Mouse (Mus musculus): ENCODE results near the gene Bmper.

The Bmper gene

GRCm38 (mm10) chr9:23222841-23223548 lies at the start of gene Bmper:
Gene Bmper, plus strand, starts transcription at chr9:23223076.
- CTCF ChIA-PET = interaction anchor here in 3 of 4 experiments (0.6 to 1.8 kb wide), 6 partner anchors 11 to 514 kb away, joined by 3 to 10 read pairs (median 4); no protein-coding TSS in a partner anchor
- POLR2A ChIA-PET = interaction anchor here in 2 of 4 experiments (0.6 to 1.9 kb wide), 4 partner anchors 11 to 527 kb away, joined by 3 to 6 read pairs (median 4); no protein-coding TSS in a partner anchor

- POLR2A ChIA-PET = interaction anchor here in 1 of 4 experiments (0.7 kb wide), 1 partner anchor 46 kb away, joined by 3 read pairs; the partner anchor contains the start of gene Bmper
Measured at GRCm38 (mm10) chr9:23177476-23177875, 45.4 kb upstream of the Bmper start.

DNA sequence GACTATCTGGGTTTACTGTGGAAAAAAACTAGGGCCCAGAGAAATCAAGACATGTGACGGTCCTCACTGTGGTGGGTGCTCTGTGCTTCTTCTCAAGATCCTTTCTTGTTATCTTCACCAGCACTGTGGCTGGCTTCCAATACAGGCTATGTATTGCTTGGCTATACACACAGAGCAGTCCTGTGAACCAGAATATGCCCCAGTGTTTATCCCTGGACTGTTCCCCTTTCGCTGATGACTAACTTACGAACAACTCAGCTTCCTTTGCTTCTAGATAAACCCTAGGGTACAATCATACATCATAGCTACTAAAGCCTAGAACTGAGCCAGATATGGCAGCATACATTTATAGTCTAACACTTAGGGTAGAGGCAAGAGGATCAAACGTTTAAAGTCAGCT lies 35.7 kb upstream of the Bmper start:
- CTCF ChIA-PET = no interaction called here
- POLR2A ChIA-PET = no interaction called here

More at GRCm38 (mm10) chr9:23177476-23177875, 45.4 kb upstream of the Bmper start:
- CTCF ChIA-PET = interaction anchor here in 1 of 4 experiments (1.1 kb wide), 1 partner anchor 34 kb away, joined by 3 read pairs; no protein-coding TSS in a partner anchor

GRCm38 (mm10) chr9:23188136-23188535 lies 34.7 kb upstream of the Bmper start:
- ChIA-PET POLR2A (no interaction called here), CTCF (no interaction called here)

GRCm38 (mm10) chr9:23190950-23191349 lies 31.9 kb upstream of the Bmper start:
- ChIA-PET CTCF (interaction anchor here in 3 of 4 experiments (0.6 to 1.5 kb wide), 3 partner anchors 15 to 21 kb away, joined by 3 to 7 read pairs (median 3); no protein-coding TSS in a partner anchor), POLR2A (no interaction called here)

DNA sequence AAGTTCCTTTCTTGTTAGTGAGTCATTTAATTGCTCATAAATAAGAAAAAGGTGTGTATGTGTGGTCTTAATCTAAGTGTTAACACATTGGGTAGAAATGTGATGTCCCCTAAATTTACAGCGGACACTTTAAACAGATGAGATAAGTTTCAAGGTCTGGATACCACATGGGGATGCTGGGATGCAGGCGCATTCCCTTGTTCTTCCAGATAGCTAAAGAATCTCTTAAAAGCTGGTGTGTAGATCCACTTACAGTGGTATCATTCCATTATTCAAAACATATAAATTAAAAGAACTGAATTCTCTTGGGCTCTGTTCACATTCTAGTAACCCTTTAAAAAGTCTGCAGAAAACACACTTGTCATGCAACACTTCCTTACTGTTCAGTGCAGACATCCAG lies 31.4 kb upstream of the Bmper start:
- ChIA-PET POLR2A (no interaction called here), CTCF (interaction anchor here in 1 of 4 experiments (1.5 kb wide), 1 partner anchor 21 kb away, joined by 7 read pairs; no protein-coding TSS in a partner anchor)

GRCm38 (mm10) chr9:23192567-23193331 lies 30.1 kb upstream of the Bmper start:
- POLR2A ChIA-PET = no interaction called here
- CTCF ChIA-PET = no interaction called here

DNA sequence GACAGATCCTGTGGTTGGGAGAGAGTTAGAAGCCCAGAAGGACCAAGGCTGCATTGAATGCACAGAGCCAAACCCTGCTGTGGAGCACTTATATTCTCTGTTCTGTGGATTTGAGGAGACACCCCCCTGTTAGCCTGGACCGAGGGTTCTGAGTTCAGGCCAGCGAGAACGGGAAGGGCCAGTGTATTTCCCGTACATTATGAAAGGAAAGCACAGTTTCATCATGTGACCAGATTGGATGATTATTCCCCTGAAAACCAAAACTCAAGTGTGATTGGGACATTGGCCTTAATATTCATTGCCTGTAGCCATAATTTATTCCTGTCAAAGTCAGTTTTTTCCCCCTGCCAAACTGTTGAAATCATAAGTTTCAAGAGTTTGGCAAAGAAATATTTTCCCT lies 23.9 kb upstream of the Bmper start:
- POLR2A ChIA-PET = no interaction called here

DNA sequence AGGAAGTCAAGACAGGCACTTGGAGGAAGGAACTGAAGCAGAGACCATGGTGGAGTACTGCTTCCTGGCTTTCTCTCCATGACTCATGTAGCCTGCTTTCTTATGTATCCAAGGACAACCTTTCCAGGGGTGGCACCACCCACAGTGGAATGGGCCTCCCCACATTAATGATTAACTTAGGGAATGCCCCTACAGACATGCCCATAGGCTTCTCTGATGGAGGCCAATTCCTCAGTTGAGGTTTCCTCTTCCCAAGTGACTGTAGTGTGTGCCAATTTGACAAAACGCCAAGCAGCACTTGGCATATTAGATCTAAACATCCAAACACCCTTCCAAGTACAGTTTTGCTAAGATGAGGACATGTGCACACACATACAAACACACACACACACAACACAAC lies 23.0 kb upstream of the Bmper start:
- POLR2A ChIA-PET = no interaction called here
- CTCF ChIA-PET = no interaction called here

More for the DNA sequence above, 23.9 kb upstream of the Bmper start:
- CTCF ChIA-PET = interaction anchor here in 1 of 4 experiments (0.7 kb wide), 1 partner anchor 603 kb away, joined by 4 read pairs; no protein-coding TSS in a partner anchor

GRCm38 (mm10) chr9:23200828-23201227 lies 22.0 kb upstream of the Bmper start:
- ChIA-PET CTCF (interaction anchor here in 2 of 4 experiments (0.6 to 1.6 kb wide), 2 partner anchors 11 to 510 kb away, joined by 3 to 6 read pairs; no protein-coding TSS in a partner anchor), POLR2A (no interaction called here)

- ChIA-PET POLR2A (interaction anchor here in 2 of 4 experiments (0.6 to 0.7 kb wide), 2 partner anchors 12 to 449 kb away, joined by 3 to 5 read pairs; no protein-coding TSS in a partner anchor), CTCF (interaction anchor here in 3 of 4 experiments (0.5 to 1.6 kb wide), 4 partner anchors 10 to 907 kb away, joined by 3 to 6 read pairs (median 5); no protein-coding TSS in a partner anchor)
Measured at GRCm38 (mm10) chr9:23202431-23202830, 20.4 kb upstream of the Bmper start.

DNA sequence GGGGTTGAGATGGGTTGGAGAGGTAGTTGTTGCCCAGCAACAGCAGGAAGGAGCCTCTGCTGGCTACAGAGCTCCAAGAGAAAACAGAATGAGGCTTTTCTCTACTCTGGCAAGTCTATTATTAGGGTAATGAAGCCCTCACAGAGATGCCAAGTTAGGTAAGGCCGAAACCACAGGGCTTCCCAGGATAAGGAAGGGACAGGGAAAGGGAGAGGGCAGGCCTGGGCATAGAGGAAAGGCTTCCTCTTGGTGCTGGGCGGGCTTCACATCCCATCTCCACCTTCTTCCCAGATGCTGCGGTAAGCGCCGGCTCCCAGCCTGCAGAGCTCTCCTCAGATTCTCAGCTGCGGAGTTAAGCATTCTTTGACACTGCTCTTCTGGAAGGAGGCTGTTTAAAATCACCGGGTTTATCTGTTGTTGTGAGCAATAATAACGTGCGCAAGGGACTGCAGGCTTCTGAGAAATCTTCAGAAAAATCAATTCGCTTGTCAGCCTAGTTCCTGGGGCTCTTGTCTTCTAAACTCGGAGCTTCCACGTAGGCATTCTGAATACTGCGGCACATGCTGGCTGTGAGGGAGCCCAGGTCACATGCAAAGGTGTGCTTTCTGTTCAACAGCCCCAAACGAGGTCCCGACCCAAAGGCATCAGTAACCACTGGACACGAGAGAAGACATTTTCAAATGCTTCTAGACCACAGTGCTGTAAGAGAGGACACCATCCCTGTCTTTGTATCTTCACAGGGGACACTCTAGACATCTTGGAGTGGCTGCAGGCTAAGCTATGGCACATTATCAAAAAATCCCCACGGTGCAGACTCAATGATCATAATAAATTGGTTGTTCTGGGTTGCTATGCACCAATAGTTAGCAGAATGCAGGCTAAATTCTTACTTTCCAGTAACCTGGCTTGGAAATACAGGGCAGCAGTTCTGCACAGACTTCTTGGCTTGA lies 18.3 kb upstream of the Bmper start:
- CTCF ChIA-PET = interaction anchor here in 2 of 4 experiments (0.6 to 1.7 kb wide), 4 partner anchors 7 to 490 kb away, joined by 3 to 7 read pairs (median 4); no protein-coding TSS in a partner anchor
- POLR2A ChIA-PET = no interaction called here

DNA sequence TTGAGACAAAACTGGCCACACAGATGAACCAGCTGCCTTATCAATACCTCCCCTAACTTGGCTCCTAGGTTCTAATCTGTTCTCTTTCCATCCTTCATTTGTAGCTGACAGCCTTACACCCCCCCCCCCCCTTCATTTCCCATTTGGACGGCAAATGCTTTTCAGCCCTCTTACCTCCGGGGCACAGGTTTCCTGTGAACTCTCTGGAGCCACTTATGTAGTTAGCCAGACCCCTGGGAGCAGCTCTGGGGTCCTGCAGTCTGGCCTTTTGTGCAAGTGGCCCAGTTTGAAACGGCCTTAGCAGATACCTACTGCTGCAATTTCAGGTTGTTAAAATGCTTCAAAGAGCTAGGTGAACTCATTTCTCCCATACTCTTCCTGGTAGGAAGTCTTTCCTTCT lies 17.6 kb upstream of the Bmper start:
- ChIA-PET CTCF (interaction anchor here in 1 of 4 experiments (0.6 to 1.7 kb wide), 3 partner anchors 7 to 490 kb away, joined by 3 to 7 read pairs (median 3); no protein-coding TSS in a partner anchor), POLR2A (no interaction called here)

DNA sequence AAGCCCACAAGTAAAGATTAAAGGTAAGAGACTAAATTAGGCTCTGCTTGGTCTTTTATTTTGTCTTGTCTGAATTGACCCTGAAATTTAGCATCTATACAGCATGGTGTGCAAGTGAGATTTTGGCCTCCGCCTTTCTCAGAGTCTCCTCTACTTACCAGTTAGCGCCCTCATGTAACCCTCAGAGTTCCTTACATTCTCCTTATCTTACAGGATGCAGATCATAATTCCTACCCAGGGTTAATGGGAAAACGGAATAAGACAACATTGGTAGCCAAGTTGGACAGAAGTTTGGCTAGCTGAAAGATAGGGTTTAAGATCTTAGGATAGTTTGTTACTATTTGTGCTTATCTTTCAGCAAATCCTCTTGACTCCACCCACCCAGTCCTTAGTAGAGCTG lies 17.1 kb upstream of the Bmper start:
- CTCF ChIA-PET = interaction anchor here in 1 of 4 experiments (0.6 kb wide), 2 partner anchors 15 to 491 kb away, joined by 3 read pairs; no protein-coding TSS in a partner anchor

GRCm38 (mm10) chr9:23206181-23206580 lies 16.7 kb upstream of the Bmper start:
- CTCF ChIA-PET = interaction anchor here in 1 of 4 experiments (0.6 kb wide), 1 partner anchor 15 kb away, joined by 3 read pairs; no protein-coding TSS in a partner anchor
- POLR2A ChIA-PET = no interaction called here

More for the DNA sequence above, 17.1 kb upstream of the Bmper start:
- POLR2A ChIA-PET = no interaction called here

GRCm38 (mm10) chr9:23212303-23212702 lies 10.6 kb upstream of the Bmper start:
- ChIA-PET POLR2A (interaction anchor here in 1 of 4 experiments (1.5 kb wide), 1 partner anchor 9 kb away, joined by 6 read pairs; no protein-coding TSS in a partner anchor), CTCF (interaction anchor here (0.5 to 1.7 kb wide), 34 partner anchors 8 to 655 kb away, joined by 3 to 10 read pairs (median 4); partner anchors contain the start of gene Bmper (in 2 of the 4))

DNA sequence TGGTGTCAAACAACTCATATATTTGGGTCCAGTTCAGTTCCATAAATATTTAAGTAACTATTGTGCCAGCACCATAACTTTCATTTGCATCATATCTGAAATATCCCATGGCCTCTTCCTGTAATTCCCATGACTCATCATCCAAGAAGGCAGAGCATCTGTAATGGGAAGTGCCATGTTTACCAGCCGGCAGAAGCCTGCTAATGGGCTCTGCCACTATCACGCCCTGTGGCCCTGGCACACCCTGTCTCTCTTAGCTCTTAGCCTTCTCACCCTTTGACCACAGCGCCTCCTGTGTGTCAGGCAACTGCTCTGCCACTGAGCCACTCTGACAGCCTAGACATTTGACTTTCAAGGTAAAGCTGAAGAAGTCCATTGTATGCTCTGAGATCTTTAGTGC lies 3.1 kb upstream of the Bmper start:
- CTCF ChIA-PET = interaction anchor here in 1 of 4 experiments (0.6 to 1.1 kb wide), 2 partner anchors 8 to 30 kb away, joined by 3 to 5 read pairs; no protein-coding TSS in a partner anchor
- POLR2A ChIA-PET = no interaction called here

GRCm38 (mm10) chr9:23221976-23222375 lies 900 bp upstream of the Bmper start:
- ChIA-PET CTCF (interaction anchor here in 2 of 4 experiments (0.9 to 1.8 kb wide), 3 partner anchors 10 to 513 kb away, joined by 3 to 10 read pairs (median 7); no protein-coding TSS in a partner anchor), POLR2A (interaction anchor here in 1 of 4 experiments (1.1 to 1.9 kb wide), 2 partner anchors 10 to 526 kb away, joined by 3 to 6 read pairs; no protein-coding TSS in a partner anchor)
